Mouse (Mus musculus): ENCODE data around the gene Gm43951.

GRCm38 (mm10) chr11:72205256-72205655 lies 1.4 kb downstream of the Gm43951 start:
- TF ChIP-seq CTCF (IDR thresholded peaks at IDR 0.05; ENCODE audit: low read depth, low read length): no peak
- TF ChIP-seq GATA1 (IDR thresholded peaks at IDR 0.05; ENCODE audit: borderline replicate concordance, low read length): no peak
- no peak for TF ChIP-seq TAL1 (conservative IDR thresholded peaks at IDR 0.05; ENCODE audit: low read depth, low read length)
- no peak for TF ChIP-seq POLR2AphosphoS5 (IDR thresholded peaks at IDR 0.05; ENCODE audit: insufficient replicate concordance, low read depth, low read length)
